In the genomic region with DNA sequence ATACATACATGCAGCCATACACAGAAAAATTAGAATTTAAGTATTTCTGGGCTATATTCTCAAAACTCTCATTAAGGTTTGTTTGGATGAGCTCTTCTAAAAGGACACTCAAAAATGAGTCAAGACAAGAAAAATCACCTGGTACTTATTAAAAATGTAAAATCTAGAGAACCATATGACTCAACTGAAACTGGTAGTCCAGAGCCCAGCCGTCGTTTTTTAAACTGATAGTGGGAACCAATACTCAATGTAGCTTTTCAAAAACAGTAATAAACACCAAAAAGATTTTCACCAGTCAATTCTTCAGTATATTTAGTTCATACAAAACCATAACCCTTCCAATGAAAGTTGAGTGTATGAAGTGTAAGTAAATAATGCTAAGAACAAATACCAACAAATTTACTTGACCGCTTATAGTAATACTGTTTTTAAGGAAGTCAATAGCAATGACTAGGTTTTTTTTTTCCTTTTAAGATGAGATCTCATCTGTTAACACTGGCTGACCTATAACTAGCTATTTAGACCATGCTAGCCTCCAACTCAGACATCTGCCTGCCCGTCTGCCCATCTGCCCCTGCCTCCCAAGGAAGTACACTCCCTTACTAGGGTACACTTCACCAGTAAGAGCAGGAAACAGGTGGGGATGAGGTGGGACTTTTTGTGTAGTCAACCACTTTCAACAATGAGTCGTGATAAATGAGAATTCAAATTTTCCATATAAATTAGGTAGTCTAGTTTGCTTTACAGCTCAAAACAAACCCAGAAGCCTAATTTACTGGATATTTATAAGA, we compare ENCODE assay signal across 10 mouse cellular contexts. TPM values are rescaled to one million over a fixed set of nuclear protein-coding genes. Genes with fewer than 3 reads are reported as not detected.
DNase-seq lines count a peak whose midpoint lies in the region; ATAC-seq and TF ChIP-seq lines count a peak whose summit lies in the region.
"Had no signal": no experiment of that assay in that cellular context is flagged by ENCODE, and none has a peak within 500 bp of the region (broad histone marks: within the 10 kb centered on the region; RNA-seq: fewer than 3 reads in every experiment).

No protein-coding gene starts in this region.

- ATAC-seq in kidney, embryonic 14.5 days (ENCODE audit: low FRiP score, low TSS enrichment) = no peak
- no peak for ATAC-seq in hindbrain, embryonic 15.5 days (ENCODE audit: low FRiP score, low read depth)
- ATAC-seq in midbrain, embryonic 13.5 days = no peak

- H3K4me2 ChIP-seq in kidney, embryonic 14.5 days (replicated peaks; ENCODE audit: low read depth, low read length) = peak overlapping the region; percentile 21; the same call in 1 of the 2 replicates
- H3K4me2 ChIP-seq in hindbrain, embryonic 15.5 days = peak overlapping the region; percentile 83
- H3K4me2 ChIP-seq in midbrain, embryonic 13.5 days (replicated peaks) = peak overlapping the region; percentile 77

- 76% methylated on average over 5 of the region's 5 CpGs for WGBS in kidney, embryonic 14.5 days
- WGBS in kidney, adult 2 months = 27% methylated on average over 5 of the region's 5 CpGs
- WGBS in hindbrain, embryonic 15.5 days = 75% methylated on average over 5 of the region's 5 CpGs
- WGBS in midbrain, embryonic 13.5 days = 84% methylated on average over 5 of the region's 5 CpGs

- H3K9me3 ChIP-seq in kidney, embryonic 14.5 days (ENCODE audit: control insufficient read depth, low read length) = no peaks in the 10 kb centered on the region
- H3K9me3 ChIP-seq in hindbrain, embryonic 15.5 days = no peaks in the 10 kb centered on the region
- H3K9me3 ChIP-seq in midbrain, embryonic 13.5 days = no peaks in the 10 kb centered on the region

- H3K36me3 ChIP-seq in kidney, embryonic 14.5 days (ENCODE audit: control insufficient read depth, insufficient read depth, low read length) = peaks cover 32% of the 10 kb centered on the region
- peaks cover 2% of the 10 kb centered on the region; the same call in 1 of the 2 replicates for H3K36me3 ChIP-seq in kidney, adult 2 months (ENCODE audit: control insufficient read depth, insufficient read depth, low read length)
- H3K36me3 ChIP-seq in hindbrain, embryonic 15.5 days = peaks cover 19% of the 10 kb centered on the region; the same call in 1 of the 2 replicates
- peaks cover 13% of the 10 kb centered on the region for H3K36me3 ChIP-seq in midbrain, embryonic 13.5 days

- no peak for DNase-seq in kidney, adult 2 months
- no peak for DNase-seq in cerebellum, postnatal 36 days
- no peak for DNase-seq in thymus, postnatal 4 days
- no peak for DNase-seq in testis, postnatal 14 days (ENCODE audit: low spot score)
- DNase-seq: cerebellum, postnatal 10 days; lung, postnatal 4 days had no signal

- TF ChIP-seq POLR2A in kidney, adult 2 months (IDR thresholded peaks at IDR 0.05; ENCODE audit: low read depth, low read length) = no peak
- TF ChIP-seq POLR2A in bone marrow macrophage, adult 2 months (IDR thresholded peaks at IDR 0.05; ENCODE audit: borderline replicate concordance, low read depth, low read length) = no peak

- TF ChIP-seq CTCF in kidney, adult 2 months (conservative IDR thresholded peaks at IDR 0.05; ENCODE audit: insufficient read depth, insufficient read length, low read depth, low read length) = no peak
- TF ChIP-seq CTCF in bone marrow macrophage, adult 2 months (IDR thresholded peaks at IDR 0.05; ENCODE audit: low read depth, low read length) = no peak

- no peak overlapping the region; the same call in 1 of the 2 replicates for H3K4me3 ChIP-seq in kidney, embryonic 14.5 days (ENCODE audit: low read length)
- H3K4me3 ChIP-seq in kidney, adult 2 months (ENCODE audit: insufficient read depth, low read depth, low read length) = no peak overlapping the region
- H3K4me3 ChIP-seq in bone marrow macrophage, adult 2 months (ENCODE audit: insufficient read depth, low read length) = peak overlapping the region; percentile 49
- no peak overlapping the region for H3K4me3 ChIP-seq in hindbrain, embryonic 15.5 days
- peak overlapping the region; percentile 13; the same call in 1 of the 2 replicates for H3K4me3 ChIP-seq in midbrain, embryonic 13.5 days (replicated peaks)

- no peak overlapping the region for H3K27ac ChIP-seq in kidney, embryonic 14.5 days (ENCODE audit: low read depth, low read length)
- no peak overlapping the region for H3K27ac ChIP-seq in kidney, adult 2 months (ENCODE audit: insufficient read depth, low read depth, low read length)
- H3K27ac ChIP-seq in bone marrow macrophage, adult 2 months (ENCODE audit: insufficient read depth, low read depth, low read length) = peak overlapping the region; percentile 6; the same call in 1 of the 2 replicates
- no peak overlapping the region for H3K27ac ChIP-seq in hindbrain, embryonic 15.5 days (replicated peaks)
- no peak overlapping the region for H3K27ac ChIP-seq in midbrain, embryonic 13.5 days

- H3K27me3 ChIP-seq in kidney, embryonic 14.5 days (ENCODE audit: control insufficient read depth, insufficient read depth, low read length) = no peaks in the 10 kb centered on the region
- H3K27me3 ChIP-seq in kidney, adult 2 months (replicated peaks; ENCODE audit: control insufficient read depth, insufficient read depth, low read length) = no peaks in the 10 kb centered on the region
- no peaks in the 10 kb centered on the region for H3K27me3 ChIP-seq in hindbrain, embryonic 15.5 days
- H3K27me3 ChIP-seq in midbrain, embryonic 13.5 days = no peaks in the 10 kb centered on the region

- H3K4me1 ChIP-seq in kidney, embryonic 14.5 days (ENCODE audit: control insufficient read depth, insufficient read depth, low read length) = peaks cover 12% of the 10 kb centered on the region; the same call in 1 of the 2 replicates
- H3K4me1 ChIP-seq in kidney, adult 2 months (ENCODE audit: control insufficient read depth, insufficient read depth, low read length) = peaks cover 9% of the 10 kb centered on the region
- peaks cover 13% of the 10 kb centered on the region for H3K4me1 ChIP-seq in bone marrow macrophage, adult 2 months (ENCODE audit: control insufficient read depth, insufficient read depth, low read length)
- H3K4me1 ChIP-seq in hindbrain, embryonic 15.5 days (replicated peaks) = peaks cover 47% of the 10 kb centered on the region
- peaks cover 46% of the 10 kb centered on the region for H3K4me1 ChIP-seq in midbrain, embryonic 13.5 days (replicated peaks)

- H3K9ac ChIP-seq in kidney, embryonic 14.5 days (ENCODE audit: low read depth, low read length) = no peak overlapping the region
- H3K9ac ChIP-seq in hindbrain, embryonic 15.5 days = no peak overlapping the region
- H3K9ac ChIP-seq in midbrain, embryonic 13.5 days (replicated peaks) = no peak overlapping the region

RNA-seq across cellular contexts. Expression of gene Hnrnpc, which starts 3.5 kb away (rescaled TPM):
- 718 and 725 TPM in 2 replicates for polyA plus RNA-seq in kidney, embryonic 14.5 days (2014; fragmentation: Nextera tagmentation; extraction: Ambion mirVana)
- polyA plus RNA-seq in kidney, adult 2 months (2012; rRNA removed) = 62.9 and 90.0 TPM in 2 replicates
- 237 and 270 TPM in 2 replicates for polyA plus RNA-seq in bone marrow macrophage, adult 2 months (2012; ENCODE audit: insufficient read depth, insufficient read length, missing spikeins)
- 445 and 453 TPM in 2 replicates for polyA plus RNA-seq in hindbrain, embryonic 15.5 days (2015; fragmentation: Nextera tagmentation; extraction: Ambion mirVana)
- polyA plus RNA-seq in midbrain, embryonic 13.5 days (2015; fragmentation: Nextera tagmentation; extraction: Ambion mirVana) = 705 and 728 TPM in 2 replicates

RNA-seq across cellular contexts. Expression of gene Rpgrip1, which starts 10.1 kb away (rescaled TPM):
- 76.5 and 134 TPM in 2 replicates for polyA plus RNA-seq in kidney, embryonic 14.5 days (2014; fragmentation: Nextera tagmentation; extraction: Ambion mirVana)
- polyA plus RNA-seq in kidney, adult 2 months (2012; rRNA removed) = 2.5 and 2.9 TPM in 2 replicates
- 1.7 and 3.4 TPM in 2 replicates for polyA plus RNA-seq in bone marrow macrophage, adult 2 months (2012; ENCODE audit: insufficient read depth, insufficient read length, missing spikeins)
- 47.9 and 52.4 TPM in 2 replicates for polyA plus RNA-seq in hindbrain, embryonic 15.5 days (2015; fragmentation: Nextera tagmentation; extraction: Ambion mirVana)
- polyA plus RNA-seq in midbrain, embryonic 13.5 days (2015; fragmentation: Nextera tagmentation; extraction: Ambion mirVana) = 60.6 and 69.4 TPM in 2 replicates

RNA-seq across cellular contexts. Expression of gene Olfr221, which starts 58.1 kb away (rescaled TPM):
- polyA plus RNA-seq in kidney, embryonic 14.5 days (2014; fragmentation: Nextera tagmentation; extraction: Ambion mirVana) = not detected in 2 replicates
- not detected in 2 replicates for polyA plus RNA-seq in kidney, adult 2 months (2012; rRNA removed)
- not detected in 2 replicates for polyA plus RNA-seq in bone marrow macrophage, adult 2 months (2012; ENCODE audit: insufficient read depth, insufficient read length, missing spikeins)
- 0.05 TPM in 1 of 2 replicates, not detected in the other for polyA plus RNA-seq in hindbrain, embryonic 15.5 days (2015; fragmentation: Nextera tagmentation; extraction: Ambion mirVana)
- polyA plus RNA-seq in midbrain, embryonic 13.5 days (2015; fragmentation: Nextera tagmentation; extraction: Ambion mirVana) = not detected in 2 replicates

Comparison
In these comparisons a context has a peak if more than half of its experiments do, and no peak if none do; other contexts are left out.
1. RNA of gene Rpgrip1, which starts 10.1 kb away (polyA plus RNA-seq): 76.5 to 134 TPM in kidney, embryonic 14.5 days, 60.6 to 69.4 TPM in midbrain, embryonic 13.5 days and 47.9 to 52.4 TPM in hindbrain, embryonic 15.5 days; 2.5 to 2.9 TPM in kidney, adult 2 months and 1.7 to 3.4 TPM in bone marrow macrophage, adult 2 months; every median in the first group is over 10 times any median in the second.
2. H3K4me2 ChIP-seq: peak in every context shown above with its lines; median percentile 83 in hindbrain, embryonic 15.5 days; 77 in midbrain, embryonic 13.5 days; 21 in kidney, embryonic 14.5 days.
3. H3K4me3 ChIP-seq: peak in bone marrow macrophage, adult 2 months (single experiment) and midbrain, embryonic 13.5 days (single experiment); none in kidney, embryonic 14.5 days (single experiment), kidney, adult 2 months (single experiment) and hindbrain, embryonic 15.5 days (single experiment).